Mouse (Mus musculus): ENCODE results near the gene Paqr9.
"Not testable (repeated sequence)": the region's sequence is repeated elsewhere in the genome, so short reads cannot be mapped to it uniquely, and the experiment has no call there.

The Paqr9 gene

DNA sequence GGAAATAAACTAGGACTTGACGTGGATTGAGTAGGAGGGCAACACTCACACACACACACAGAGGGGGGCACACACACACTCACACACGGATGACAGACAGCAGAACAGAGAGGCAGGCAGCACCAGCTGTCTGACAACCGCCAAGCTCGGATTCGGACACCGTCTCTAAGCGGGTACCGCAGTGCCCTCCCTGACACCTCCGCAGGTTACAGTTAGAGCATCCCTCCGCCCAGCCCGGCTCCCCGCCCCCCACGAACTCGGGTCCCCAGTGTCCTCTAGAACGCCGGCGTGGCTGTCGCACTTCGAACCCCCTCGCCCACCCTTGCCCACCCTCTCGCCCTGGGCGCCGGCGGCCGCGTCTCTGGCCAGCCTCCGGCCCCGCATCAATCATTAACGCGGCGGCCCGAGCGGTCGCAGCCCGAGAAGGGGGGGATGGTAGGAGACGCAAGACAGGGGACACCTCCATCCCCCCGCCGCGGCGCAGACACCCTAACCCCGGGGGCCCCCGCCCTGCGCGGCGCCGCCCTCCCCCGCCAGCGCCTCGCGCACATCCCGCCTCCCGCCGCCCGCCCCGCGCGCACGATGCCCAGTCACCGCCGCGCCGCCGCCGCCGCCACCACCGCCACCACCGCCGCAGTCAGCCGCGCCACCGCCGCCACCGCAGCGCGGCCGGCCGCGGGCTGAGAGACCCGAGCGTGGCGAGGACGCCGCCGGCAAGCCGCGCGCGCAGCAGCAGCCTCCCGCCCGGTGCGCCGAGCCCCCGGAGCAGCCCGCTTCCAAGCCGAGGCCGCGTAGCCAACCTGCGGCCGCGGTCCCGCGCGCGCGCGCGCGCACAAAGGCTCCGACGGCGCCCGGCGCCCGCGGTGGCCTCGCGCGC is at the start of gene Paqr9:
Gene Paqr9, plus strand, starts transcription at position 599 of the 877 bp plus-strand sequence.
- Histone ChIP-seq H3K36me3 (ENCODE audit: insufficient read depth, low read length) (no peaks in the 10 kb centered on the region), H3K4me3 (replicated peaks; ENCODE audit: low read length) (peak within 1 kb of the TSS; percentile 77), H3K4me1 (replicated peaks; ENCODE audit: low read depth, low read length) (peaks cover 21% of the 10 kb centered on the region), H3K9me3 (ENCODE audit: low read length) (no peaks in the 10 kb centered on the region), H3K27me3 (ENCODE audit: insufficient read depth, low read length) (peaks cover 92% of the 10 kb centered on the region)
- TF ChIP-seq CTCF (conservative IDR thresholded peaks at IDR 0.05; ENCODE audit: low read length) (no peak), POU5F1 (IDR thresholded peaks at IDR 0.05; ENCODE audit: borderline replicate concordance, low read length) (no peak), NANOG (IDR thresholded peaks at IDR 0.05; ENCODE audit: borderline replicate concordance, low read length) (no peak)

DNA sequence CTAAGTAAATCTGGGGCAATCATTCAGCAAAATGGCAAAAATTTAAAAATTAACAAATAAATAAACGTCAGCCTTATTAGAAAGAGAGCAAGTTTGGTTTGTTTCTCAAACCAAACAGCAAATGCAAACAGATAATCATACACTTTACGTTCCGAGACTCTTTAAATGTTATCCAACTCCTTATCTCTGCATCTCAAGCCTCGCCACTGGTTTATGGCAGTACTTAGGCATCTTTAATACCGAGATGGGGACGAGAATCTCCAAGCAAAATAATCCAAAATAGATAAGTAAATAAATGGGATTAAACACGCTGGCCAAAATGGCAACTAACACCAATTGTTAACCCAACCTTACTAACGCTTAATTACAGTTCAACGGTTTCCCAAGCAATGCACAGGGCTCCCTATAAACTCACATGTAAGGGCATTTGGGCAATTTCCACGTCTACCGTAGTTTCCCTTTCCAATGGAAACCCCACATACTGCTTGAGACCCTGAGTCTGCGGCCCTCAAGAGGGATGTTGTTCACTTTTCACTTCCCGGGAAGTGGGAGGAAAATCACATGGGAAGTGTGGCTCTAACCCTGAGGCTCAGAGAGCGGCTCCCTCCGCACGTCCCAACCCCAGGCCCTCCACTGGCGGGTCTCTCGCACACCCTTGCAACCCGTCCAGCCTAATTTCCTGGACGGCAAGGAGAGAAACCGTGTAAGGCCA is 48.6 kb upstream of the Paqr9 start:
- Histone ChIP-seq H3K36me3 (ENCODE audit: insufficient read depth, low read length) (peaks cover 35% of the 10 kb centered on the region), H3K4me3 (replicated peaks; ENCODE audit: low read length) (peak overlapping the region; percentile 100), H3K9me3 (ENCODE audit: low read length) (no peaks in the 10 kb centered on the region), H3K27me3 (ENCODE audit: insufficient read depth, low read length) (no peaks in the 10 kb centered on the region), H3K4me1 (replicated peaks; ENCODE audit: low read depth, low read length) (peaks cover 64% of the 10 kb centered on the region)
- no peak for TF ChIP-seq CTCF (conservative IDR thresholded peaks at IDR 0.05; ENCODE audit: low read length)
- TF ChIP-seq POU5F1 (IDR thresholded peaks at IDR 0.05; ENCODE audit: borderline replicate concordance, low read length) = no peak
- no peak for TF ChIP-seq NANOG (IDR thresholded peaks at IDR 0.05; ENCODE audit: borderline replicate concordance, low read length)

DNA sequence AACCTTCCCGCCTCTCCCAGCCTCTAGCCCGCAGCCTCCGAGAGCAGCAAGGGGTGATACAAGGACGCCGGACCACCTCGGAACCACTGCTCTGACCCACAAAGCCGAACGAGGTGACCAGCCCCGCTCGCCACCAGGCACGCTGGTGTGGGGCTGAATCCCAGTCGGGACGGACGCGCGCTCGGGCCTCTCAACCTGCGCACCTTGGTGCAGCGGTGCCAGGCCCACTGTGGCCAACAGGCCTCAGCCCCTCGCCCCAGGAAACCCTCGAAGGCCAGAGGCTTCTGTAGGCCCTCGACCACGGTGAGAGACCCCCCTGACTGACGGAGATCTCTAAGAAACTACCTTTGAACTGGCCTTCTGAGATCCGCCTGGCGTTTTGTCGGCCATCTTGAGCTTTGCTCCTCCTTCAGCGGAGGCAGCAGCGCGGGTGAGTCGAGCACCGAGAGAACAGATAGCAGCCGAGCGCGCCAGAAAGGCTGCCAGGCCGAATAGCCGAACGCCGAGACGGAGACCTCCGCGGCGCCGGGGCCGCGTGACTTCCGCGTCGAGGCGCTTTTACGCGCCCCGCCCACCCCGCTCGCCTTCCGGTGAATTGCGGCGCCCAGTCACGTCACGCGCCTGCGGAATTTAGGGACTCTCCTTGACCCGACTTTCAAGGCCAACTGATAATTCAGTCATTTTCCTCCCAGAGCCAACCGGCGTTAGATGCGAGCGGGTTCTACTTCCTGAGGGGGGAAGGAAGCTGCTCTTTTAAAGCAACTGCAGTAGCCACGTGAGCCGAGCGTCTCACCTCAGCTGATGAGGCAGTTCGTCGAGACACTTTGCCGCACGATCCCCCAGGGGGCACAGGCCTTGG is 47.8 kb upstream of the Paqr9 start, which contains the start of gene U2surp:
Gene U2surp, minus strand, starts transcription at position 525 of the 859 bp plus-strand sequence.
- H3K4me3 ChIP-seq (replicated peaks; ENCODE audit: low read length) = peak within 1 kb of the TSS; percentile 100
- no peaks in the 10 kb centered on the region for H3K9me3 ChIP-seq (ENCODE audit: low read length)
- TF ChIP-seq POU5F1 (IDR thresholded peaks at IDR 0.05; ENCODE audit: borderline replicate concordance, low read length) (no peak), CTCF (conservative IDR thresholded peaks at IDR 0.05; ENCODE audit: low read length) (no peak), NANOG (IDR thresholded peaks at IDR 0.05; ENCODE audit: borderline replicate concordance, low read length) (no peak)
- peaks cover 57% of the 10 kb centered on the region for H3K4me1 ChIP-seq (replicated peaks; ENCODE audit: low read depth, low read length)
- H3K27me3 ChIP-seq (ENCODE audit: insufficient read depth, low read length) = no peaks in the 10 kb centered on the region
- peaks cover 32% of the 10 kb centered on the region for H3K36me3 ChIP-seq (ENCODE audit: insufficient read depth, low read length)

DNA sequence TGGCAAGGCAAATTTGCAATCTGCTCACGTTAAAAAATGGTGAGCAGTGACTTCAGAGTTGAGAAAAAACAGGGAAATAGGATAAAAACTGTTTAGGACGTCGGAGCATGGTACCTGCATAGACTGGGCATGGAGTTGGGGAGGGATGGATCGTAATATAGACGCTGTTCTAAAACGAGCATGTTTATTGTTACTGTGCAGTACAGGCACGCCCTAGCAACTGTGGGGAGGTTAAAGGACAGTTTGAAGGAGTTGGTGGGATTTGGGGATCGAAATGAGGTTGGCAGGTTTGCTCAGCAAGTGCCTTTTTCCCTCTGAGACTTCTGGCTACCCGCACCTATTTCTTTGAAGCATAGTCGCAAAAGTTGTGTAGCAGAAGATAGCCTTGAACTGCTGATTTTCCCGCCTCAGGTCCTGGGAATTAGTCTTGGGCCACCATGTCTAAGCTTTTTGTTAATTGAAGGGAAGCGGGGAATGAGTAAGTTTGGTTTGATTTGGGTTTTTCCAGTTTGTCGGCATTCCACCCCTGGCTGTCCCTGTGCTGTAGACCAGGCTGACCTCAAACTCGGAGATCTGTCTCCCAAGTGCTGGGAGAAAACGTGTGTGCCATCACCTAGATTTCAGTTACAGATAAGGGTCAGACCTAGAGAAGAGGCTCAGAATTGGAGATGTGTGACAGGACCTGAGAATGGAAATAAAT is 47.0 kb upstream of the Paqr9 start:
- no peak for TF ChIP-seq CTCF (conservative IDR thresholded peaks at IDR 0.05; ENCODE audit: low read length)
- no peak for TF ChIP-seq POU5F1 (IDR thresholded peaks at IDR 0.05; ENCODE audit: borderline replicate concordance, low read length)
- no peak for TF ChIP-seq NANOG (IDR thresholded peaks at IDR 0.05; ENCODE audit: borderline replicate concordance, low read length)
- Histone ChIP-seq H3K27me3 (ENCODE audit: insufficient read depth, low read length) (no peaks in the 10 kb centered on the region), H3K4me3 (replicated peaks; ENCODE audit: low read length) (peak overlapping the region; percentile 100), H3K9me3 (ENCODE audit: low read length) (no peaks in the 10 kb centered on the region), H3K4me1 (replicated peaks; ENCODE audit: low read depth, low read length) (peaks cover 56% of the 10 kb centered on the region), H3K36me3 (ENCODE audit: insufficient read depth, low read length) (peaks cover 31% of the 10 kb centered on the region)

DNA sequence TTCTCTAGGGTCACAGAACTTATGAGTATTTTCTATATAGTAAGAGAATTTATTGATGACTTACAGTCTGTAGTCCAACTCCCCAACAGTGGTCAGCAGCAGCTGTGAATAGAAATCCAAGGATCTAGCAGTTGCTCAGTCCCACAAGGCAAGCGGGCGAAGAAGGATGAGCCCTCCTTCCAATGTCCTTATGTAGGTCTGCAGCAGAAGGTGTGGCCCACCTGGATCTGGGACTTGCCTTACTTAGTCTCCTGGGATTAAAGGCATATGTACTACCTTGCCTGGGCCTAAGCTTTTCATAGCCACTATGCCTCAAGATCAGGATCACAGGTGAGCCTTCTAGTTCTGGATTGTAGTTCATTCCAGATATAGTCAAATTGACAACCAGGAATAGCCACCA is 45.7 kb upstream of the Paqr9 start:
- no peak for TF ChIP-seq CTCF (conservative IDR thresholded peaks at IDR 0.05; ENCODE audit: low read length)
- no peak for TF ChIP-seq POU5F1 (IDR thresholded peaks at IDR 0.05; ENCODE audit: borderline replicate concordance, low read length)
- no peak for TF ChIP-seq NANOG (IDR thresholded peaks at IDR 0.05; ENCODE audit: borderline replicate concordance, low read length)

DNA sequence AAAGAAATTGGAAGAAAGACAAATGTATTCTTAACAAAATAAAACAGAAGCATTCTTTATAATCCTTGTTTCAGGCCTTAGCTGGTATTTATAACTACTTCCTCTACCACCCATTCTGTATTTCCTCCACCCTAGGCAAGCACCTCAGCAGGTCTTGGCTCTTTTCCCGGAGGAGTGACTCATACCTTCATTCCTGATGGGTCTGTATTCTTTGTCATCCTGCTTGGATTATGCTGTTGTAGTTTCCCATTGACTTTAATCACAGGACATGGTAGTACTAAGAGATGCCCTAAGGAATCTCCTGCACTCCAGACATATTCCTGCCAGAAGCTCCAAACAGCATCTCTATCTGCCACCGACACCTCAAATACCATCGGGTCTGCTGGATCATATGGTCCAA is 45.1 kb upstream of the Paqr9 start:
- not testable (repeated sequence) for H3K4me3 ChIP-seq (replicated peaks; ENCODE audit: low read length); H3K9me3 ChIP-seq (ENCODE audit: low read length); H3K27me3 ChIP-seq (ENCODE audit: insufficient read depth, low read length)
- H3K4me1 ChIP-seq (replicated peaks; ENCODE audit: low read depth, low read length) = peaks cover 37% of the 10 kb centered on the region
- H3K36me3 ChIP-seq (ENCODE audit: insufficient read depth, low read length) = peaks cover 18% of the 10 kb centered on the region

More for the DNA sequence above, 45.7 kb upstream of the Paqr9 start:
- H3K36me3 ChIP-seq (ENCODE audit: insufficient read depth, low read length) = peaks cover 22% of the 10 kb centered on the region
- H3K4me1 ChIP-seq (replicated peaks; ENCODE audit: low read depth, low read length) = peaks cover 43% of the 10 kb centered on the region
- 0 out of 2 replicates have a peak overlapping the region, but pooled peaks have one; percentile 100 for H3K4me3 ChIP-seq (replicated peaks; ENCODE audit: low read length)
- no peaks in the 10 kb centered on the region for H3K27me3 ChIP-seq (ENCODE audit: insufficient read depth, low read length)
- H3K9me3 ChIP-seq (ENCODE audit: low read length) = no peaks in the 10 kb centered on the region

DNA sequence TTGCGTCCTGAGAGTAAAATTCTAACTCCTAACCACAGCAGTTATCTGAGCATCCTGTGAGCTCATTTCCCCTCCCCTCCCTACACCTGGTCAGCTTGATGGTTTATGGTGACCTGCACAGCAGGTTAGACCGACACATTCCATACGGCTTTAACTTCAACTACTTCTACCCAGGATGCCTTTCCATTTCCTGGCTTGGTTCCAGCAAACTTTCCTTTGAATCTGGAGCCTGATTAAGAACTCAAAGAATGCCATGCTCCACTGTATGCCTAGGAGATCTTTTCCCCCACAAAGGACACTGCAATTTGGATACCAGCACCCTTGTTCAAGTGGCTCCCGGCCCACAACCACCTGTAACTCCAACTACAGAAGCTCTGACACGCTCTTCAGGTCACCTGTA is 38.9 kb upstream of the Paqr9 start:
- TF ChIP-seq POU5F1 (IDR thresholded peaks at IDR 0.05; ENCODE audit: borderline replicate concordance, low read length) (no peak), CTCF (conservative IDR thresholded peaks at IDR 0.05; ENCODE audit: low read length) (no peak), NANOG (IDR thresholded peaks at IDR 0.05; ENCODE audit: borderline replicate concordance, low read length) (no peak)
- Histone ChIP-seq H3K4me1 (replicated peaks; ENCODE audit: low read depth, low read length) (peaks cover 53% of the 10 kb centered on the region), H3K4me3 (replicated peaks; ENCODE audit: low read length) (no peak overlapping the region), H3K9me3 (ENCODE audit: low read length) (no peaks in the 10 kb centered on the region), H3K27me3 (ENCODE audit: insufficient read depth, low read length) (no peaks in the 10 kb centered on the region), H3K36me3 (ENCODE audit: insufficient read depth, low read length) (peaks cover 5% of the 10 kb centered on the region; the same call in 1 of the 2 replicates)
